Mouse (Mus musculus): ENCODE data around the gene Rtbdn. TPM values are rescaled to one million over a fixed set of nuclear protein-coding genes. Genes with fewer than 3 reads are reported as not detected.
"Not testable (repeated sequence)": the region's sequence is repeated elsewhere in the genome, so short reads cannot be mapped to it uniquely, and the experiment has no call there.

Rtbdn gene
- polyA plus RNA-seq (2017; shearing (Covaris generic)): not detected

DNA sequence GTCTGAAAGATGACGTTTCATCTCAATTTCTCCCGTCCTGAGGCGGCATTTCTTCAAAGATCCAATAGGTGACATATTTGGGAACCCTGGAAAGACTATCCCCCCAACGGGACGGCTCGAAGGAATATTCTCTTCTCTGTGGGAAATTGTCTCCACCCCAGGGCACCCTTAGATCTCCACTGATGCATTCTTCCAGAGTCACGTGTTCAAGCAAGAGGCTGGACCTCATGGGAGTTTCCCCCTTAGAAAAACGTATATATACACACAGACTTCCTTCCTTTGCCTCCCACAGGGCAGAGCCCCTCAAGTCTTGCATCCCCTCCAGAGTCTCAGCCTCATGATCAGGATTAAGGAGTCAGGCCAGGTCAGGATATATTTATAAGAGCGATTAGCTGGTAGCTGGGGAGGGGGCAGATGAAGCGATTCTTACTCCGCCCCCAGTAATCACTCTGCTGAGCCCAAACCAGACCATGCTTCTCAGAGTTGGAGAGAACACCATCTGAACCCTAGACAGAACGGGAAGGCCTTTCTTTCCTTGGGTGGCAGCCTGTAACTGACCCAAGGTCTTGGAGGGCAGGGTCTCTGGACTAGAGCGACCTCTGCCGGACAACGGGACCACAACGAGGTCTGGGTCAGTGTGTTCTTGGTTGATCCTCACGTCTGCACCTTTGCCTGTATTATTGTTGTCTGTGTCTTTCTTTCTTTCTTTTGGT is at the start of gene Rtbdn:
Gene Rtbdn, plus strand, starts transcription at position 464 of the 713 bp plus-strand sequence.
- ATAC-seq: no peak

DNA sequence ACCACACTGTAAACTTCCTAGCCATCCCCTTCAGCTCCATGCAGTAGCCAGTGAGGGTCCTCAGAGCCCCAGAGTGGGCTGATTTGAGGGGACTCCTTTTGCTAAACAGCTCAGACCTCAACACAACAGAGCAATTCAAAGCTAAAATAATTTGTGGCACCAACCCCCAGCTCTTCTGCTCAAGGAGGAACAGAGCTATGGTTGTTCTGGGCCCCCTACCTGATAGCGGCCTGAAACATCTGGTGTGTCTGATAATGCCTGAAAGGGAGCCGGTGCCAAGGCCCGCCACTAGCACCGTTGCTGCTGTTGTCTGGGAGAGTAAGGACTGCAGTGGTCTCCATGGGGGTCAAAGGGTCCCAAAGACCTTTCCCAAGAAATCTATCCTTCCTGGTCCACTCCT is 45.7 kb upstream of the Rtbdn start:
- no peak for ATAC-seq

DNA sequence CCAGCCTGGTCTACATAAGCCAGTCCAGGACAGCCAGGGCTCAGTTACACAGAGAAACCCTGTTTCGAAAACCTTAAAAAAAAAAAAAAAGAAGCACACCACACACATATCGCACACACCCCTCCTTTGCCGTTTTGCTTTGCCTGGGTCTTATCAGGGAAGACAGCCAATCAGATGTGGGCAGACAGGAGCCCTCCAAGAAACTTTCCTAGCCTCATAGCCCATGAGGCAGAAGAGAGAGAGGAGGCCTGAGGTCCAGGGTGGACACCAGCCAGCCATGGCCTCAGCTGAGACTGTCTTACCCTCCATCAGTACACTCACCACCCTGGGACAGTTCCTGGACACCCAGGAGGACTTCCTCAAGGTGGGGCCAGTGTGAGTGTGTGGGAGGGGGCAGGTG is 45.0 kb upstream of the Rtbdn start, which contains the start of gene Klf1:
Gene Klf1, plus strand, starts transcription at position 177 of the 400 bp plus-strand sequence.
- no peak for ATAC-seq

DNA sequence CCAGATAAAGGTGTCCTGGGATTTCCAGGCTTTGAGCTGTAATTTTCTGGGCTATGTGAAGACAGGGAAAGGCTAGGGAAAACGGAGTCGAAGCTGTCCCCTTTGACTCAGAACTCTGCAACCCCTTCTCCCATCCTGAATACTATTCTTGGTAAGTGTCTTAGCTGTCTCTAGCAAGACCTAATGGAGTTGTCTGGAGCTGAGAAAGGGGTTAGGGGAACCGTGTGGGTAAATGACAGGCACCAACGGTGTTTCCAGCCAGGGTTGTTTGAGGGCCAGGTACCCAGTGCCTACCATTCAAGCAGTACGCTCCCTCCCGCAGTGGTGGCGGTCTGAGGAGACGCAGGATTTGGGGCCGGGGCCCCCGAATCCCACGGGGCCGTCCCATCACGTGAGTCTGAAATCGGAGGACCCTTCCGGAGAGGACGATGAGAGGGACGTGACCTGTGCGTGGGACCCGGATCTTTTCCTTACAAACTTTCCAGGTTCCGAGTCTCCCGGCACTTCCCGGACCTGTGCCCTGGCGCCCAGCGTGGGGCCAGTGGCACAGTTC is 44.3 kb upstream of the Rtbdn start:
- ATAC-seq: no peak

DNA sequence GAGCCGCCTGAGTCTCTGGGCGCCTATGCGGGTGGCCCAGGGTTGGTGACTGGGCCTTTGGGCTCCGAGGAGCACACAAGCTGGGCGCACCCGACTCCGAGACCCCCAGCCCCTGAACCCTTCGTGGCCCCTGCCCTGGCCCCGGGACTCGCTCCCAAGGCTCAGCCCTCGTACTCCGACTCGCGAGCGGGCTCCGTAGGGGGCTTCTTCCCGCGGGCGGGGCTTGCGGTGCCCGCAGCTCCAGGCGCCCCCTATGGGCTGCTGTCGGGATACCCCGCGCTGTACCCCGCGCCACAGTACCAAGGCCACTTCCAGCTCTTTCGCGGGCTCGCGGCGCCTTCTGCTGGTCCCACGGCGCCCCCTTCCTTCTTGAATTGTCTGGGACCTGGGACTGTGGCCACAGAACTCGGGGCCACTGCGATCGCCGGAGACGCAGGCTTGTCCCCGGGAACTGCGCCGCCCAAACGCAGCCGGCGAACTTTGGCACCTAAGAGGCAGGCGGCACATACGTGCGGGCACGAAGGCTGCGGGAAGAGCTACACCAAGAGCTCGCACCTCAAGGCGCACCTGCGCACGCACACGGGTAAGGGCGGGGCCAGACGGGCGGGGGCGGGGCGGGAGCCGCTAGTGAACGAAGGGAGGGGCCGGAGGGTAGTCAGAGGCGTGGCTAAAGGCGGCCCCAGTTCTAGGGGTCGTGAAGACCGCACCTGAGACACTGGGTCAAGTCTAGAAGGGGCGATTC is 43.7 kb upstream of the Rtbdn start:
- ATAC-seq: peak; percentile 85

DNA sequence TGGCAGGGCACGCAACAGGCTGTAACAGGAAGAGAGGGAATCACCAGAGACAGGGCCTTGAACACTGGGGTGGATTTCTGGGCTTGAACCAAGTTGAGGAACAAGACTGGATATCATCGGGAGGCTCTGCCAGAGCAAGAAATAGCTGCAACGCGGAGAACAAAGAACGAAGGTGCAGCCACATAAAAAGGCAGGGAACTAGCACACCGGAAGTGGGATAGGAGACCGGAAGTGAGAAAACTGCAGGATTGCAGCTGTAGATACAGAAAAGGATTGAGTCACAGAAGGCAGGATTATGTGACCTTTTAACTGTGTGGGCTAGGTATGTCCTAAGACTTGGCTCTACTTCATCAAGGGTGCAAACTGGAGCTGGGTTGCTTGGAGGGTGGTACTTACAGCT is 42.4 kb upstream of the Rtbdn start:
- no peak for ATAC-seq

DNA sequence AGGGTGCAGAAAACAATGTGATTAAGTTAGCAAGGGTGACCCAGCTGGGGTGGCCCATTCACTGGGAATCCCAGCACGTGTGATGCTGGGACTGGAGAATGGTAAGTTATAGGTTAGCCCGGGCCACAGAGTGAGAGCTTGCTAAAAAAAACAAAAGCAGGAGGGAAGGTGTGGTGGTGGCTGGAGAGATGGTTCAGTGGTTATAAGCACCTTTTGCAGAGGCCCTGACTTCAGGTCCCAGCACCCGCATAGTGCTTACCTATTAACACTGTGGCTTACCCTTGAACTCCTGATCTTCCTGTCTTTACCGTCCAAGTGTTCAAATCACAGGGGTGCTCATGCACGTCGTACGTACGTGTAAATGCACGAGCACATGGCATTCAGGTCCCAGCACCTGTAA is 39.8 kb upstream of the Rtbdn start:
- ATAC-seq: no peak

DNA sequence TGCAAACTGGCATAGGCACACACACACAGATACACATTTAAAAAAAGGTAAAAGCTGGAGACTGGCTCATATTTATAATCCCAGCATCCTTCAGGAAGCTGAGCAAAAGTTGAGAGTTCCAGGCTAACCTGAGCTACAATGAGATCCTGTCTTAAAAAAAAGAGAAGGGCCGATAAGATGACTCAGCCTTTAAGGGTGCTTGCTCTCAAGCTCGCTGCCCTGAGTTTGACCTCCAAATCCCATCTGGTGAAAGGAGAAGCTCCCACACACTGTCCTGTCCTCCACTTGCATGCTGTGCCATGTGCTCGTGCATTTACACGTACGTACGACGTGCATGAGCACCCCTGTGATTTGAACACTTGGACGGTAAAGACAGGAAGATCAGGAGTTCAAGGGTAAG is 39.3 kb upstream of the Rtbdn start:
- no peak for ATAC-seq

DNA sequence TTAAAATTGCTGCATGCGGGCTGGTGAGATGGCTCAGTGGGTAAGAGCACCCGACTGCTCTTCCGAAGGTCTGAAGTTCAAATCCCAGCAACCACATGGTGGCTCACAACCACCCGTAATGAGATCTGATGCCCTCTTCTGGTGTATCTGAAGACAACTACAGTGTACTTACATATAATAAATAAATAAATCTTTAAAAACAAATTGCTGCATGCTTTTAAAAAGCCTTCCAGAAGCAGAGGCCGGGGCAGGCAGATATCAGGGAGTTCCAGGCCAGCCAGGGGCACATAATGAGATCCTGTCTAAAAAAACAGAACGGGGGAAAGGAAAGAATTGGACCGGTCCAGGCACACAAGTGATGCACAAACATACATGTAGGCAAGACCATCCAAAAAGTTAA is 38.8 kb upstream of the Rtbdn start:
- not testable (repeated sequence) for ATAC-seq

DNA sequence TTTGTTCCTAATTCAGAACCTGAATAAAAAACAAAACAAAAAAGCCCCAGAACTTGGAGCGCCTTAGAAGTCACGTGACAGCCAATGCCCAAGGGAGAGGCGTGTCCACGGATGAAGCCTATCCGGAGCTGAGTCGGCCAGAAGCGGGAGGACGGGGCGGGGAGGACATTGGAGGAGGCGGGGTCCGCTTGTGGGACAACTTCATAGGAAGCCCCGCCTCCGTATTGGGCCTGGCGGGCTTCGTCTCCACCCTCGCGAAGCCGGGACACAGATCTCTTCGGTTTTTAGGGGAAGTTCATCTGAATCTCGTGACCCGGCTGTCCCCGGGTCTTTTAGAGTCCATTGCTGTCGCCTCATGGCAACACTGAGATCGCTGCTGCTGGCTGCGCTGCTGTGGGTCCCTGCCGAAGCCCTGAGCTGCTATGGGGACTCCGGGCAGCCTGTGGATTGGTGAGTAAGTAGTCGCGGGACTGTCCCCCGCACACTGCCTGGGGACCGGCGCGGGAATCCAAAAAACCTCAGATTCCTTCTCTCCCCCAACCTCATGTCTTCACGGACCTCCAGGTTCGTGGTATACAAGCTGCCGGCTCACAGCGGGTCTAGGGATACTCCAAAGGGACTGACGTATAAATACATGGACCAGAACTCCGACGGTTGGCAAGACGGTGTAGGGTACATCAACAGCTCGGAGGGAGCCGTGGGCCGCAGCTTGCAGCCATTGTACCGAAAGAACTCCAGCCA is 38.2 kb upstream of the Rtbdn start, which contains the start of gene Dnase2a:
Gene Dnase2a, plus strand, starts transcription at position 140 of the 741 bp plus-strand sequence.
- ATAC-seq: peak; percentile 77

DNA sequence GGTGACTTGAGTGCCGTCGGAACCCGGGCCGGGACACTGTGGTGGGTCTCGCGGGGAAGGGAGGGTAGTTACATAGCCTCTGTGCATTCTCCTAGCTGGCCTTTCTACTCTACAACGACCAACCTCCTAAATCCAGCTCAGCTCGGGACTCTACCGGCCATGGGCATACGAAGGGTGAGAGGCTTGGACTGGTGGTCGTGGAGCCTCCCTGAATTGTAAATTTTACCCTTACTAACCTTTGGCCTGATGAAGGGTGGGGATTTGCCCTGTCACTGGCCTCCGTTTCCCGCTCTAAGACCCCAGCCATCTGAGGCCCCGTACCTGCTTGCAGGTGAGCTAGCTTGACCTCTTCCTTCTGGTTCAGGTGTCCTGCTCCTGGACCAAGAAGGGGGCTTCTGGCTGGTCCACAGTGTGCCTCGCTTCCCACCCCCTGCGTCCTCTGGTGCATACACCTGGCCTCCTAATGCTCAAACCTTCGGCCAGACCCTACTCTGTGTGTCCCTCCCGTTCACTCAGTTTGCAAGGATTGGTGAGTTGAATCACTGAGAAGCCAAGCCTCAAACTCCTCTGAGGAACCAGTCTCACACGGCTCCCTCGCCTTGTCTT is 37.5 kb upstream of the Rtbdn start:
- no peak for ATAC-seq

DNA sequence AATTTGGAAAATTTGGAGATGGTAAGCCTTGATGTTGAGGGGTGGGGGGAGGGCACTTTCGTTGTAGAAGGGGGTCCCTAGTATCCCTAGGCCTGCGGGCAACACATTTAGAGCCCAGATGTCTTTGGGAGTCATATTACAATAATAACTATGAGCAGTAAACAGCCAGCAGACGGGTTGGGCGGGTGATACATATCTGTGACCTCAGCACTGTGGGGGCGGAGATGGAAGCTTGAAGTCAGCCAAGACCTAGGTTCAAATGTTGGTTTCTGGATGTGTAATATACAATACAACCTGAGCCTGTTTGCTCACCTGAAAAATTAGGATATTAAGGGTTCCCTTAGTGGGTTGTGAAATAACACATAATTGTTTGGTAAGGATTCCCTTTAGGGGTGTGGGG is 36.8 kb upstream of the Rtbdn start:
- ATAC-seq: no peak

DNA sequence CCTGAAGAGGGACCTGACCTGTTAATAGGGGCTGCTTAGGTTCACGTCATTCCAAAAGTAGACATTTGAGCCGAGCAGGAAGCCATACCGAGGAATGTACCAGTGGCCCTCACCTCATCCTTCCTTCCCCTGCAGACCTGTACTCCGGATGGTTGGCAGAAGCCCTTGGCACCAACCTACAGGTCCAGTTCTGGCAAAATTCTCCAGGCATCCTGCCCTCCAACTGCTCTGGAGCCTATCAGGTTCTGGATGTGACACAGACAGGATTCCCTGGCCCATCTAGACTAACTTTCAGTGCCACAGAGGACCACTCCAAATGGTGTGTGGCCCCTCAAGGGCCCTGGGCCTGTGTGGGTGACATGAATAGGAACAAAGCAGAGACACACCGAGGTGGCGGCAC is 36.2 kb upstream of the Rtbdn start:
- ATAC-seq: no peak

DNA sequence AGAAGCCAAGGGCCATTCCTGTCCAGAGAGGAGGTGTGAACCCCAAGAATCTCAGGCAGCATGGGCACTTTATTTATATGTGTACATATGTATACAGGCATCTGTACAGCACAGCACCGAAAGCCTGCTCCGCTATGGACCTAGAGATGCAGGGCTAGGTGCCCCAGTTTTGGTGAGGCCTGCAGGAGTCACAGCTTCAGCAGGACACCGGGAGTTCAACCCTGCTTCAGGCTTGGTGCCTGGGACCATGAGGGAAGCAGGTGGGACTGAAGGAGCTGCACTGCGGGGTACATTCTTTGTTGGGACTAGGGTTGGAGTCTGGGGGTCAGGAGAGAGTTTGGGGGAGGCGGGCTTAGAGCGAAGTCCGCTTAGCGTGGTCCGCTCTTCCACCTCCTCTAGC is 34.9 kb upstream of the Rtbdn start:
- ATAC-seq: no peak

DNA sequence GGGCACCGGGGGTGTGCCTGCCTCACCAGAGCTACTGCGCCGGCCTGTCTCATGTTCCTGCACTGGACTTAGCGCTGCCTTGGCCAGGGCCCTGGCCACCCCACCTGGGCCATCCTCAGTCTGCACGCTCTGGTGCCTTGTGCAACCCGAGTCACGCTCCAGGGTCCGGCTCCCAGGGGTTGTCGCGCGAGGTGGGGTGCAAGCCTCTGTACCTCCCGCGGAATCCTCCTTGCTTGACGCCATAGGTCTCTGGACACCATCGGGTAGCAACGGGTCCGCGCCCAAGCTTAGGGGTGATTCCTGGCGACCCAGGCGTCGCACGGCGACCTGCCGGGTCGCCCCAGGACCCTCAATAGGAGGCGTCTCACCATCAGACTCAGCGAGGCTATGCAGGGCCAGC is 34.4 kb upstream of the Rtbdn start:
- ATAC-seq: no peak

DNA sequence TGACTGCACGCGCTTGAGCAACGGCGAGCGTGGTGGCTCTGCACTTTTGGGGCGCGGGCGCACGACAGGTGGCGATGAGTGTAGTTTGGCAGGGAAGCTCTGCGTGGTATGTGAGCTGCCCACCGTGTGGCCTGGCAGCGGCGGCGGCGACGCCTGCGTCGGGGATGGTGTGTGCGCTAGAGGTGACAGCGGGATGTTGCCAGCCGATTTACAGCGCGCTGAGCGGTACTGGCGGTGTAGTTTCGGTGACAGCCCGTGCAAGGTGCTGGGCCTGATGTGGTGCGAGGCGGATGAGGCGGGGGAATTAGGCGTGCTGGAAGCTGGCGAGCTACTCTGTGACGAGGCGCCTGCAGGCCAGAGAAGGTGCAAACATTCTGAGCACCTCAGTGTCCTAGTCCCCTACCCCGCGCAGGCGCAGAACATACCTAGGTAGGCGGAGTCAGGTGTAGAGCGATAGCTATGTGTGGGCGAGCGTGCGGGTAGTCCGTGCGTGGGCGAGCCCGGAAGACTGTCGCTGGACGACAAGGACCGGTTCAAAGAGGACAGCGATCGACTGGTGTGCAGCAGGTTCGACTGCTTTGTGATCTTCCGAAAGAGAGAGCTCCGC is 33.8 kb upstream of the Rtbdn start:
- peak; percentile 67 for ATAC-seq

DNA sequence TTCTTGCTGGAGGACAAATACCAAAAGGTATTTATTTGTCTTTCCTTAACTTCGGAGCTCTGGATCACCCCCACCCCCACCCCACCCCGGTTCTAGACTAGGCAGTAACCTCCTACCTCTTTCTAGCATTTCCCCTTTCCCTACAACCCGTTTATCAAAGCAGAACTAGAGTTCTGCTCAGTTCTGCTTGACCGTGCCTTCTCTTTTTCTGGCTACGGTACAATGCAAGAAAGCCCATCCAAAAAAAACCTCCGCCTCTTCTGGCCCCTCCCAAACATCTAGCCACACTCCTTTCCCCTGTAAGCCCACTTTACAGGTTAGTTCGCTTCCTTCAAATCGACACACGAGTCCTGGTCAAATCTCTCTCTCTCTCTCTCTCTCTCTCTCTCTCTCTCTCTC is 33.3 kb upstream of the Rtbdn start:
- no peak for ATAC-seq

DNA sequence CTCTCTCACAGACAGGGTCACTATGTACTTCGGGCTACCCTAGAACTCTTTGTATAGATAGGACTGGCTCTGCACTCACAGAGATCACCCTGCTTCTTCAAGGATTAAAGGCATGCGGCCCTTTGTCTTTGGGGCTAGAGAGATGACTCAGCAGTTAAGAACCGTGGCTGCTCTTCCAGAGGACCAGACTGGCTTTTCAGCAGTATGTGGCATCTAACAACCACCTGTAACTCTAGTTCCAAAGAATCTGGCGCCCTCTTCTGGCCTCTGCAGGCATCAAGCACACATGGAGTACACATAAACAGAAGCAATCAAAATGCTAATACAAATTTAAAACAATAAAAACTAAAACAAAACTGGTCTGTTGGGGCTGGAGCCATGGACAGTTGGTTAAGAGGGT is 32.8 kb upstream of the Rtbdn start:
- no peak for ATAC-seq

DNA sequence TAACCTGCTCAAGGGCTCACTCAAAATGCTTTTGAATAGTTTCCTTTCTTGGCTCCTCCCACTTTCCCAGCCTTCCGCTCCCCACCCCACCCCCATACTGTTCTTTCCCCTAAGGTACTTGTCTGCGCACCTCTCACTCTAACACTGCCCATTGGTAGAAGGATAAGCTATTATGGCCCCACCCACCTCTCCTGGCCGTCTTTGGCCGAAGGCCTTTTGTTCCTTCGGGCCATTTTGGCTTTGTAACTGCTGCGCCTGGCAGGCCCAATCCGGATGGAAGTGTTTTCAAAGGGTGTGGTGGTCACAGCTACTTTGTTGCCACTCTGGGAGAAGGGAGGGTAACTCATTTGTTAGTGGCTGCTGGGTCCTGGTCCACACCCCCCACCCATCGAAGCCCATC is 31.5 kb upstream of the Rtbdn start:
- no peak for ATAC-seq

DNA sequence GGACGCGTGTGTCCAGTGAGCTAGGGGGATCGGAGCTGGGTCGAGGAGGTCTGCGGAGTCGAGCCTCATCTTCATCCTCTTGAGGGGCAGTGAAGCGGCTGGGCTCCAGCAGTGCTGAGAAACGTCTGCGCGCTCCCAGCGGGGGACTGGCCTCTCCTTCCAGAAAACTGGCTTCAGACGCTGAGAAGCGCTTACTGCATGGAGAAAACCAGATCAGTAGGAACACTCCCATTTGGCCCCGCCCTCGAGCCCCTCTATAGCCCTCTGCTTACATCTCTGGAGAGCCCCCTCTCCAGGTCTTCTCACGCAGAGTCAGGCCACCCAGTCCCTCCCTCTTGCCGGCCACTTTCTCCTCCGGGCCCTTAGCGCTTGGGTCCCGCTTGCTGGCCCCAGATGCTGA is 29.0 kb upstream of the Rtbdn start:
- no peak for ATAC-seq

DNA sequence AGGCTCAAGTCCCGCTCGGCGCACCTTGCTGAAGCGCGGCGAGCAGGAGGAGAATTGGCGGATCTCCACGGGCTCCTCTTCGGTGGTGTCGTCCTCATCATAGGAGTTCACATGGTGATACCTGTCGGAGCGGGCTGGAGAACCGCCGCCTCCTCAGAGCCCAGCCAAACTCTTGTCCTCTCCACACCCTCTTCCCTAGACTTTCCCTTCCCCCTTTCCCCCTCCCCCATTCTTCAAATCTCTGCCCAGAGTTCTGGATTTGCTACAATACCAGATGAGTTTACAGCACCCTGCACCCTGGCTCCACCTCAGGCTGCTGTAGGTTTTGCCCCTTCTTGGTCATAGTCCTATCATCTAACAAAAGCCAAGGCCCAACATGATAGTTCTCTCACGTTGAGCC is 28.1 kb upstream of the Rtbdn start:
- ATAC-seq: no peak

DNA sequence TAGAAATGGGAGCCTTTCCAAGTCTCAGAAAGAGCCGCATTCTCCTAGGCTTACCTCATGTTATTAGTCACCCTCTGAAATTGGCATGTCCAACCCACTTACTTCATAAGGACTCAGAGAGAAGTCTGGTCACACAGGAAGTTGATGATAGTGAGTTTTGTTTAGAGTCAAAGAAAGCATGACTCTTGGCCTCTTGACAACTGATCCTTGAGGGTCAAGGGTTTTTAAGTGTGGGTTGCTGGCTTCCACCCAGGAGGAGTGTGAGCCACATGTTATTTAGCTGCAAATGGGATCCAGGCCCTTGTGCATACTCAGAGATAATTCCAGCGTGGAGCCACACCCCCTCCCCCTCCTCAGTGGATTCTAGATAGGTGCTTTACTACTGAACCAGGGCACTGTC is 25.2 kb upstream of the Rtbdn start:
- ATAC-seq: no peak

Measured in activated CD4-positive, CD25-positive, alpha-beta regulatory T cell, adult 4 months (primary cell).